Mouse (Mus musculus) stomach, postnatal 0 days (tissue): ENCODE measurements around the gene Sytl2. TPM values are rescaled to one million over a fixed set of nuclear protein-coding genes. Genes with fewer than 3 reads are reported as not detected.

Experiments
- ATAC-seq: fragments of 200-750 bp; cut with Nextera tagmentation; 2 replicates; pipeline ENCODE4 v1.8.0; 2017; ENCODE audit not compliant: low FRiP score, low TSS enrichment
- DNase-seq: peaks from one replicate; pipeline ENCODE4 v3.0.0-alpha.2; 2016; ENCODE audit warnings: low spot score
- H3K27ac ChIP-seq: fragments of 300-500 bp; sonication (generic); replicated peaks from 2 replicates; pipeline ENCODE4 v1.5.1; 2014; ENCODE audit warnings: mild to moderate bottlenecking, control low read depth
- H3K27me3 ChIP-seq: fragments of 300-500 bp; sonication (generic); 2 replicates; pipeline ENCODE4 v1.6.1; 2014; ENCODE audit warnings: low read length; ENCODE audit not compliant: control insufficient read depth, insufficient read depth
- H3K36me3 ChIP-seq: fragments of 300-500 bp; sonication (generic); 2 replicates; pipeline ENCODE4 v1.6.1; 2014; ENCODE audit warnings: low read length, mixed read lengths; ENCODE audit not compliant: control insufficient read depth, insufficient read depth
- H3K4me1 ChIP-seq: fragments of 300-500 bp; sonication (generic); replicated peaks from 2 replicates; pipeline ENCODE4 v1.6.1; 2014; ENCODE audit warnings: antibody characterized with exemption; ENCODE audit not compliant: control insufficient read depth, insufficient read depth
- H3K4me2 ChIP-seq: fragments of 300-500 bp; sonication (generic); replicated peaks from 2 replicates; pipeline ENCODE4 v1.6.1; 2014; ENCODE audit warnings: low read depth, mild to moderate bottlenecking, control low read depth, moderate library complexity
- H3K4me3 ChIP-seq: fragments of 300-500 bp; sonication (generic); 2 replicates; pipeline ENCODE4 v1.5.1; 2014; ENCODE audit warnings: low read depth, low read length, control low read depth
- H3K9ac ChIP-seq: fragments of 300-500 bp; sonication (generic); 2 replicates; pipeline ENCODE4 v1.6.1; 2014; ENCODE audit warnings: mild to moderate bottlenecking, low read length, control low read depth, mixed read lengths
- H3K9me3 ChIP-seq: fragments of 300-500 bp; sonication (generic); 2 replicates; pipeline ENCODE4 v1.6.1; 2016; ENCODE audit warnings: low read length; ENCODE audit not compliant: control insufficient read depth
- CTCF ChIP-seq: IDR thresholded peaks from 2 replicates; pipeline ENCODE4 v1.5.1; 2016; ENCODE audit warnings: antibody characterized with exemption, low read depth, mild to moderate bottlenecking, moderate library complexity
- EP300 ChIP-seq: optimal IDR thresholded peaks from 2 replicates; pipeline ENCODE3; 2016; ENCODE audit warnings: antibody characterized with exemption
- WGBS: fragments of 180-500 bp; shearing (Covaris S2); extraction: QIAGEN DNeasy Blood & Tissue Kit; methylation state at CpG from one replicate; pipeline ENCODE4 v1.1.7; 2014; 5-methylcytosine and 5-hydroxymethylcytosine counted together
- polyA plus RNA-seq: library from polyadenylated mRNA; unstranded; fragments of >200 nt; fragmentation: Nextera tagmentation; extraction: Ambion mirVana; gene quantifications from 2 replicates; pipeline ENCODE4 v1.2.1, GENCODE M21; 2015

Gene Sytl2
- polyA plus RNA-seq, 1 experiment from 2014 or later, result 32.3 TPM

- H3K36me3 ChIP-seq, result no peaks in the 10 kb centered on the region; the same call in 1 of the 2 replicates
- H3K4me2 ChIP-seq, result no peak overlapping the region
- no peaks in the 10 kb centered on the region for H3K27me3 ChIP-seq
- TF ChIP-seq EP300, result no peak
- no peak for TF ChIP-seq CTCF
- H3K9ac ChIP-seq, result no peak overlapping the region
- H3K4me3 ChIP-seq, result no peak overlapping the region
- H3K27ac ChIP-seq, result peak overlapping the region; percentile 78
- H3K4me1 ChIP-seq, result no peaks in the 10 kb centered on the region
- H3K9me3 ChIP-seq, result no peaks in the 10 kb centered on the region
- DNase-seq, result peak; percentile 82
- WGBS, result 30% methylated on average over 7 of the region's 7 CpGs
- peak; percentile 99 for ATAC-seq
These were observed 60.7 kb downstream of the Sytl2 start for GRCm38 (mm10) chr7:90362788-90363187.

- peak; percentile 78; the same call in 1 of the 2 replicates for ATAC-seq
- DNase-seq, result peak; percentile 22
These were observed 68.2 kb downstream of the Sytl2 start for GRCm38 (mm10) chr7:90370071-90370851.

GRCm38 (mm10) chr7:90372804-90373203, 70.8 kb downstream of the Sytl2 start:
- Histone ChIP-seq H3K27me3 (no peaks in the 10 kb centered on the region), H3K36me3 (no peaks in the 10 kb centered on the region), H3K9ac (no peak overlapping the region), H3K4me2 (no peak overlapping the region), H3K4me1 (peaks cover 7% of the 10 kb centered on the region), H3K27ac (peak overlapping the region; percentile 56; the same call in 1 of the 2 replicates), H3K9me3 (no peaks in the 10 kb centered on the region), H3K4me3 (no peak overlapping the region)
- ATAC-seq (peak; percentile 51; the same call in 1 of the 2 replicates), DNase-seq (no peak)
- 14% methylated on average over 4 of the region's 4 CpGs for WGBS
- TF ChIP-seq EP300 (no peak), CTCF (no peak)

More at GRCm38 (mm10) chr7:90370071-90370851, 68.2 kb downstream of the Sytl2 start:
- no peak overlapping the region for H3K4me3 ChIP-seq
- 56% methylated on average over 6 of the region's 6 CpGs for WGBS
- peaks cover 7% of the 10 kb centered on the region for H3K4me1 ChIP-seq
- H3K27ac ChIP-seq, result peak overlapping the region; percentile 13; the same call in 1 of the 2 replicates
- no peak overlapping the region for H3K4me2 ChIP-seq
- H3K36me3 ChIP-seq, result no peaks in the 10 kb centered on the region
- no peaks in the 10 kb centered on the region for H3K9me3 ChIP-seq
- H3K9ac ChIP-seq, result no peak overlapping the region
- H3K27me3 ChIP-seq, result no peaks in the 10 kb centered on the region
- TF ChIP-seq EP300 (no peak), CTCF (no peak)

GRCm38 (mm10) chr7:90384411-90384810, 82.4 kb downstream of the Sytl2 start:
- 66% methylated on average over 2 of the region's 2 CpGs for WGBS
- H3K9me3 ChIP-seq, result no peaks in the 10 kb centered on the region
- no peak for TF ChIP-seq EP300
- no peak for TF ChIP-seq CTCF
- H3K4me1 ChIP-seq, result no peaks in the 10 kb centered on the region
- ATAC-seq (no peak), DNase-seq (no peak)
- no peak overlapping the region for H3K4me2 ChIP-seq
- no peak overlapping the region for H3K9ac ChIP-seq
- no peaks in the 10 kb centered on the region for H3K27me3 ChIP-seq
- H3K27ac ChIP-seq, result no peak overlapping the region
- no peak overlapping the region for H3K4me3 ChIP-seq
- H3K36me3 ChIP-seq, result no peaks in the 10 kb centered on the region

GRCm38 (mm10) chr7:90386885-90387459, 84.9 kb downstream of the Sytl2 start:
- H3K4me2 ChIP-seq, result peak overlapping the region; percentile 23; the same call in 1 of the 2 replicates
- H3K9ac ChIP-seq, result no peak overlapping the region
- 0 out of 2 replicates have a peak overlapping the region, but pooled peaks have one; percentile 1 for H3K27ac ChIP-seq
- H3K9me3 ChIP-seq, result no peaks in the 10 kb centered on the region
- no peaks in the 10 kb centered on the region for H3K36me3 ChIP-seq
- no peak for DNase-seq
- H3K4me3 ChIP-seq, result peak overlapping the region; percentile 10; the same call in 1 of the 2 replicates
- ATAC-seq, result peak; percentile 47; the same call in 1 of the 2 replicates
- 10% methylated on average over 8 of the region's 8 CpGs for WGBS
- H3K4me1 ChIP-seq, result no peaks in the 10 kb centered on the region
- TF ChIP-seq CTCF (no peak), EP300 (no peak)
- no peaks in the 10 kb centered on the region for H3K27me3 ChIP-seq

- no peak for ATAC-seq
These were observed 87.7 kb downstream of the Sytl2 start for GRCm38 (mm10) chr7:90389765-90390164.

More at GRCm38 (mm10) chr7:90389765-90390164, 87.7 kb downstream of the Sytl2 start:
- Histone ChIP-seq H3K27ac (no peak overlapping the region), H3K4me3 (no peak overlapping the region), H3K4me2 (no peak overlapping the region), H3K9ac (no peak overlapping the region), H3K9me3 (no peaks in the 10 kb centered on the region), H3K36me3 (no peaks in the 10 kb centered on the region), H3K27me3 (no peaks in the 10 kb centered on the region), H3K4me1 (no peaks in the 10 kb centered on the region)
- DNase-seq, result no peak
- WGBS, result 60% methylated on average over 3 of the region's 3 CpGs
- TF ChIP-seq EP300, result no peak
- TF ChIP-seq CTCF, result no peak
